ENCODE assay signal across 15 mouse cellular contexts in genomic region chr5:3633951-3634350, GRCm38 (mm10). TPM values are rescaled to one million over a fixed set of nuclear protein-coding genes. Genes with fewer than 3 reads are reported as not detected.
DNase-seq lines count a peak whose midpoint lies in the region; ATAC-seq and TF ChIP-seq lines count a peak whose summit lies in the region.
"Had no signal": no experiment of that assay in that cellular context is flagged by ENCODE, and none has a peak within 500 bp of the region (broad histone marks: within the 10 kb centered on the region; RNA-seq: fewer than 3 reads in every experiment).

No protein-coding gene starts in this region.

- H3K4me3 ChIP-seq in hindbrain, postnatal 0 days (ENCODE audit: low read length): no peak overlapping the region
- H3K4me3 ChIP-seq in hindbrain, embryonic 12.5 days: no peak overlapping the region
- H3K4me3 ChIP-seq in midbrain, postnatal 0 days (ENCODE audit: low read depth, low read length): no peak overlapping the region
- H3K4me3 ChIP-seq in midbrain, embryonic 16.5 days (ENCODE audit: low read depth, low read length): no peak overlapping the region
- H3K4me3 ChIP-seq: erythroblast, embryonic 14.5 days; neural tube, embryonic 13.5 days had no signal

- peaks cover 16% of the 10 kb centered on the region for H3K36me3 ChIP-seq in hindbrain, postnatal 0 days (ENCODE audit: insufficient read depth, low read length)
- H3K36me3 ChIP-seq in hindbrain, embryonic 12.5 days: peaks cover 23% of the 10 kb centered on the region; the same call in 1 of the 2 replicates
- peaks cover 16% of the 10 kb centered on the region; the same call in 1 of the 2 replicates for H3K36me3 ChIP-seq in midbrain, postnatal 0 days (ENCODE audit: insufficient read depth, low read length)
- peaks cover 20% of the 10 kb centered on the region for H3K36me3 ChIP-seq in midbrain, embryonic 16.5 days (ENCODE audit: control insufficient read depth, insufficient read depth, low read length)

- peak; percentile 50; the same call in 1 of the 2 replicates for TF ChIP-seq CTCF in hindbrain, postnatal 0 days (IDR thresholded peaks at IDR 0.05; ENCODE audit: low read depth)
- TF ChIP-seq CTCF in midbrain, postnatal 0 days (IDR thresholded peaks at IDR 0.05): peak; percentile 55
- peak; percentile 87 for TF ChIP-seq CTCF in Patski (IDR thresholded peaks at IDR 0.05)

- H3K9me3 ChIP-seq in hindbrain, postnatal 0 days (ENCODE audit: low read length): no peaks in the 10 kb centered on the region
- no peaks in the 10 kb centered on the region for H3K9me3 ChIP-seq in hindbrain, embryonic 12.5 days (replicated peaks)
- no peaks in the 10 kb centered on the region for H3K9me3 ChIP-seq in midbrain, postnatal 0 days (ENCODE audit: low read length)
- no peaks in the 10 kb centered on the region for H3K9me3 ChIP-seq in midbrain, embryonic 16.5 days (replicated peaks; ENCODE audit: control insufficient read depth, low read length, poor library complexity, severe bottlenecking)
- H3K9me3 ChIP-seq: neural tube, embryonic 13.5 days had no signal

- H3K27ac ChIP-seq in hindbrain, postnatal 0 days: no peak overlapping the region
- no peak overlapping the region for H3K27ac ChIP-seq in hindbrain, embryonic 12.5 days
- H3K27ac ChIP-seq in midbrain, postnatal 0 days (ENCODE audit: low read depth, low read length): no peak overlapping the region
- H3K27ac ChIP-seq in midbrain, embryonic 16.5 days (ENCODE audit: low read length): no peak overlapping the region
- H3K27ac ChIP-seq: neural tube, embryonic 13.5 days had no signal

- no peak for ATAC-seq in hindbrain, postnatal 0 days
- no peak for ATAC-seq in hindbrain, embryonic 12.5 days (ENCODE audit: low FRiP score)
- no peak for ATAC-seq in midbrain, postnatal 0 days (ENCODE audit: low FRiP score)
- no peak for ATAC-seq in midbrain, embryonic 16.5 days
- ATAC-seq in Patski: no peak
- ATAC-seq: activated CD4-positive, CD25-positive, alpha-beta regulatory T cell, adult 4 months had no signal

- no peak overlapping the region for H3K4me2 ChIP-seq in hindbrain, postnatal 0 days (ENCODE audit: low read depth, low read length)
- H3K4me2 ChIP-seq in hindbrain, embryonic 12.5 days (replicated peaks): no peak overlapping the region
- H3K4me2 ChIP-seq in midbrain, postnatal 0 days (ENCODE audit: low read depth, low read length, poor library complexity, severe bottlenecking): no peak overlapping the region
- H3K4me2 ChIP-seq in midbrain, embryonic 16.5 days (ENCODE audit: low read length): no peak overlapping the region
- H3K4me2 ChIP-seq: neural tube, embryonic 13.5 days had no signal

- no peaks in the 10 kb centered on the region for H3K27me3 ChIP-seq in hindbrain, postnatal 0 days (ENCODE audit: insufficient read depth, low read length)
- no peaks in the 10 kb centered on the region for H3K27me3 ChIP-seq in hindbrain, embryonic 12.5 days
- H3K27me3 ChIP-seq in midbrain, postnatal 0 days (ENCODE audit: insufficient read depth, low read length): no peaks in the 10 kb centered on the region
- H3K27me3 ChIP-seq in midbrain, embryonic 16.5 days (ENCODE audit: control insufficient read depth, insufficient read depth, low read depth, low read length): no peaks in the 10 kb centered on the region
- H3K27me3 ChIP-seq in Patski: no peaks in the 10 kb centered on the region
- H3K27me3 ChIP-seq: neural tube, embryonic 13.5 days had no signal

- no peaks in the 10 kb centered on the region for H3K4me1 ChIP-seq in hindbrain, postnatal 0 days (ENCODE audit: insufficient read depth, low read length)
- no peaks in the 10 kb centered on the region for H3K4me1 ChIP-seq in hindbrain, embryonic 12.5 days
- H3K4me1 ChIP-seq in midbrain, postnatal 0 days (ENCODE audit: insufficient read depth, low read length): no peaks in the 10 kb centered on the region
- no peaks in the 10 kb centered on the region for H3K4me1 ChIP-seq in midbrain, embryonic 16.5 days (ENCODE audit: control insufficient read depth, insufficient read depth, low read length)
- H3K4me1 ChIP-seq: neural tube, embryonic 13.5 days had no signal

- DNase-seq in hindbrain, postnatal 0 days (ENCODE audit: low spot score): peak; percentile 30
- DNase-seq in midbrain, postnatal 0 days (ENCODE audit: low spot score): peak; percentile 10
- DNase-seq in Patski (ENCODE audit: low read depth, low spot score): no peak
- peak; percentile 8 for DNase-seq in retina, postnatal 1 day
- no peak for DNase-seq in layer of hippocampus, postnatal 25 days (ENCODE audit: extremely low spot score in 1 of 2, low spot score in 1 of 2)
- DNase-seq: cerebellum, adult 18-20 months; right cerebral cortex, postnatal 4 days had no signal

- 69% methylated on average over 4 of the region's 4 CpGs for WGBS in hindbrain, postnatal 0 days
- 69% methylated on average over 4 of the region's 4 CpGs for WGBS in hindbrain, embryonic 12.5 days
- WGBS in midbrain, postnatal 0 days: 62% methylated on average over 4 of the region's 4 CpGs
- WGBS in midbrain, embryonic 16.5 days: 74% methylated on average over 4 of the region's 4 CpGs

- POLR2A ChIA-PET in Patski (lab: Charles Lee): no interaction called here

- H3K9ac ChIP-seq in hindbrain, postnatal 0 days (replicated peaks; ENCODE audit: low read length): no peak overlapping the region
- H3K9ac ChIP-seq in hindbrain, embryonic 12.5 days: no peak overlapping the region
- no peak overlapping the region for H3K9ac ChIP-seq in midbrain, postnatal 0 days (replicated peaks; ENCODE audit: low read length, poor library complexity, severe bottlenecking)
- H3K9ac ChIP-seq in midbrain, embryonic 16.5 days (ENCODE audit: low read depth, low read length): no peak overlapping the region
- H3K9ac ChIP-seq: neural tube, embryonic 13.5 days had no signal

- in situ Hi-C loops in Patski (cut with MboI; ENCODE audit: low pct_unique_long_range_greater_than_20kb): no loop called here

- CTCF ChIA-PET in Patski (lab: Charles Lee): interaction anchor here (0.7 to 1.3 kb wide), 6 partner anchors 9 to 21 kb away, joined by 3 to 7 read pairs (median 4); no protein-coding TSS in a partner anchor

RNA-seq across cellular contexts. Expression of gene Tmbim7, which starts 17.0 kb away (rescaled TPM):
- total RNA-seq in hindbrain, postnatal 0 days (2014; rRNA removed): not detected in 2 replicates
- not detected in 2 replicates for polyA plus RNA-seq in hindbrain, postnatal 0 days (2015; fragmentation: Nextera tagmentation; extraction: Ambion mirVana)
- not detected in 2 replicates for polyA plus RNA-seq in hindbrain, embryonic 12.5 days (2016; fragmentation: Nextera tagmentation; extraction: Ambion mirVana)
- total RNA-seq in midbrain, postnatal 0 days (2014; rRNA removed): not detected in 2 replicates
- polyA plus RNA-seq in midbrain, postnatal 0 days (2015; fragmentation: Nextera tagmentation; extraction: Ambion mirVana): not detected in 2 replicates
- polyA plus RNA-seq in midbrain, embryonic 16.5 days (2015; fragmentation: Nextera tagmentation; extraction: Ambion mirVana): not detected in 2 replicates
- polyA plus RNA-seq in Patski (2021): not detected
- not detected for total RNA-seq in layer of hippocampus, postnatal 25 days (2021)
- total RNA-seq: gastrocnemius, postnatal 4 days; left cerebral cortex, adult 8-10 months; megakaryocyte, adult 5-6 weeks had no signal
- polyA plus RNA-seq: erythroblast, embryonic 14.5 days; neural tube, embryonic 13.5 days had no signal

RNA-seq across cellular contexts. Expression of gene Gatad1, which starts 23.0 kb away (rescaled TPM):
- total RNA-seq in hindbrain, postnatal 0 days (2014; rRNA removed): 80.1 and 96.6 TPM in 2 replicates
- polyA plus RNA-seq in hindbrain, postnatal 0 days (2015; fragmentation: Nextera tagmentation; extraction: Ambion mirVana): 84.2 and 87.8 TPM in 2 replicates
- polyA plus RNA-seq in hindbrain, embryonic 12.5 days (2016; fragmentation: Nextera tagmentation; extraction: Ambion mirVana): 70.6 and 74.0 TPM in 2 replicates
- 76.6 and 103 TPM in 2 replicates for total RNA-seq in midbrain, postnatal 0 days (2014; rRNA removed)
- 84.3 and 89.1 TPM in 2 replicates for polyA plus RNA-seq in midbrain, postnatal 0 days (2015; fragmentation: Nextera tagmentation; extraction: Ambion mirVana)
- 59.9 and 62.9 TPM in 2 replicates for polyA plus RNA-seq in midbrain, embryonic 16.5 days (2015; fragmentation: Nextera tagmentation; extraction: Ambion mirVana)
- polyA plus RNA-seq in Patski (2021): 146 TPM
- total RNA-seq in layer of hippocampus, postnatal 25 days (2021): 100 to 1,000 TPM; 103 to 112 TPM

RNA-seq across cellular contexts. Expression of gene Rbm48, which starts 37.6 kb away (rescaled TPM):
- total RNA-seq in hindbrain, postnatal 0 days (2014; rRNA removed): 16.4 and 19.8 TPM in 2 replicates
- 16.2 and 18.1 TPM in 2 replicates for polyA plus RNA-seq in hindbrain, postnatal 0 days (2015; fragmentation: Nextera tagmentation; extraction: Ambion mirVana)
- 13.0 and 13.8 TPM in 2 replicates for polyA plus RNA-seq in hindbrain, embryonic 12.5 days (2016; fragmentation: Nextera tagmentation; extraction: Ambion mirVana)
- 14.5 and 17.0 TPM in 2 replicates for total RNA-seq in midbrain, postnatal 0 days (2014; rRNA removed)
- 18.3 and 19.3 TPM in 2 replicates for polyA plus RNA-seq in midbrain, postnatal 0 days (2015; fragmentation: Nextera tagmentation; extraction: Ambion mirVana)
- polyA plus RNA-seq in midbrain, embryonic 16.5 days (2015; fragmentation: Nextera tagmentation; extraction: Ambion mirVana): 16.5 and 17.8 TPM in 2 replicates
- 11.6 TPM for polyA plus RNA-seq in Patski (2021)
- 1 to 10 TPM; 9.6 to 9.9 TPM for total RNA-seq in layer of hippocampus, postnatal 25 days (2021)

RNA-seq across cellular contexts. Expression of gene Pex1, which starts 38.1 kb away (rescaled TPM):
- total RNA-seq in hindbrain, postnatal 0 days (2014; rRNA removed): 15.1 and 15.5 TPM in 2 replicates
- polyA plus RNA-seq in hindbrain, postnatal 0 days (2015; fragmentation: Nextera tagmentation; extraction: Ambion mirVana): 20.6 and 21.5 TPM in 2 replicates
- 20.9 and 23.3 TPM in 2 replicates for polyA plus RNA-seq in hindbrain, embryonic 12.5 days (2016; fragmentation: Nextera tagmentation; extraction: Ambion mirVana)
- total RNA-seq in midbrain, postnatal 0 days (2014; rRNA removed): 21.0 and 24.1 TPM in 2 replicates
- polyA plus RNA-seq in midbrain, postnatal 0 days (2015; fragmentation: Nextera tagmentation; extraction: Ambion mirVana): 19.2 and 21.2 TPM in 2 replicates
- 26.2 TPM in 2 replicates for polyA plus RNA-seq in midbrain, embryonic 16.5 days (2015; fragmentation: Nextera tagmentation; extraction: Ambion mirVana)
- 34.7 TPM for polyA plus RNA-seq in Patski (2021)
- total RNA-seq in layer of hippocampus, postnatal 25 days (2021): 10 to 100 TPM; 22.9 to 24.7 TPM

Comparison
In these comparisons a context has a peak if more than half of its experiments do, and no peak if none do; other contexts are left out.
1. DNase-seq: peak in hindbrain, postnatal 0 days (single experiment), midbrain, postnatal 0 days (single experiment) and retina, postnatal 1 day (single experiment); none in Patski (single experiment) and layer of hippocampus, postnatal 25 days (0 of 2).
2. Peak in every context shown above with its lines, with median percentiles within 50 percentile points of each other: CTCF ChIP-seq.